Mouse (Mus musculus) embryonic fibroblast, embryonic 13.5 days (primary cell): ENCODE measurements around the gene Gpr153.

Experiments used
- CTCF ChIP-seq: IDR thresholded peaks from 2 replicates; pipeline ENCODE4 v1.5.1; 2011; ENCODE audit warnings: mild to moderate bottlenecking, control low read depth, low read length, moderate library complexity, borderline replicate concordance; ENCODE audit not compliant: insufficient read depth
- POLR2A ChIP-seq: IDR thresholded peaks from 2 replicates; pipeline ENCODE4 v1.6.1; 2011; ENCODE audit warnings: low read depth, mild to moderate bottlenecking, control low read depth, low read length, moderate library complexity

DNA sequence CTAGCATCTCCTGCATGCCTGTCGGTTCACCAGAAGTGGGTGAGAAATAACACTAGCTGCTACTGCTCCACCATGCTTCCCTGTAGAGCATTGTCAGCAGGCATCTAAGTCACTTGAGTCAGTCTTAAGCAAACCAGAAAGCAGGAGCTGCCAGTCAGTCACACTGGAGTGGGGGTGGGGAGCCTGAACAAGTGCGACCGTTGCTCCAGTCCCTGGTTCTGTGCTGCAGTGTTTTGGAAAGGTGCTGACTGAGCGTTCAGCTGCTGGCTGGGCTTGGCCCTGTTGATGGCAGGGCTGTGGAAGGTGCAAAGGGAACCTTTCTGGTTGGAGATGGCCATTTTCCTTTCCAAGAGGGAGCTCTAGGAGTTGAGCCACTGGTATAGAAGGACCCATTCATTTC is 34.1 kb upstream of the Gpr153 start:
- no peak for TF ChIP-seq CTCF
- TF ChIP-seq POLR2A: no peak
